Mouse (Mus musculus) forebrain, embryonic 14.5 days (tissue): Measurements from ENCODE around the gene Tapbpl. TPM values are rescaled to one million over a fixed set of nuclear protein-coding genes. Genes with fewer than 3 reads are reported as not detected.

ENCODE experiments used
- ATAC-seq: fragments of 200-750 bp; cut with Nextera tagmentation; 2 replicates; pipeline ENCODE4 v1.8.0; 2017; ENCODE audit warnings: mild to moderate bottlenecking, moderate library complexity
- DNase-seq: peaks from one replicate; pipeline ENCODE4 v3.0.0-alpha.2; 2015; ENCODE audit warnings: low spot score
- H3K27ac ChIP-seq: fragments of 300-500 bp; sonication (generic); 2 replicates; pipeline ENCODE4 v1.5.1; 2014; ENCODE audit warnings: low read depth, mild to moderate bottlenecking, control low read depth, low read length, moderate library complexity
- H3K27me3 ChIP-seq: fragments of 300-500 bp; sonication (generic); replicated peaks from 2 replicates; pipeline ENCODE4 v1.6.1; 2014; ENCODE audit warnings: low read length, control low read depth, mixed read lengths; ENCODE audit not compliant: control insufficient read depth, insufficient read depth
- H3K36me3 ChIP-seq: fragments of 300-500 bp; sonication (generic); 2 replicates; pipeline ENCODE4 v1.6.1; 2014; ENCODE audit warnings: low read length, control low read depth; ENCODE audit not compliant: control insufficient read depth, insufficient read depth
- H3K4me1 ChIP-seq: fragments of 300-500 bp; sonication (generic); 2 replicates; pipeline ENCODE4 v1.6.1; 2014; ENCODE audit warnings: antibody characterized with exemption, low read length, control low read depth; ENCODE audit not compliant: control insufficient read depth, insufficient read depth
- H3K4me2 ChIP-seq: fragments of 300-500 bp; sonication (generic); 2 replicates; pipeline ENCODE4 v1.6.1; 2014; ENCODE audit warnings: mild to moderate bottlenecking, control low read depth, low read length
- H3K4me3 ChIP-seq: fragments of 300-500 bp; sonication (generic); 2 replicates; pipeline ENCODE4 v1.5.1; 2014; ENCODE audit warnings: low read depth, low read length, control low read depth
- H3K9ac ChIP-seq: fragments of 300-500 bp; sonication (generic); 2 replicates; pipeline ENCODE4 v1.6.1; 2014; ENCODE audit warnings: mild to moderate bottlenecking, low read length, control low read depth, moderate library complexity
- H3K9me3 ChIP-seq: fragments of 300-500 bp; sonication (generic); replicated peaks from 2 replicates; pipeline ENCODE4 v1.6.1; 2016; ENCODE audit warnings: low read length, control low read depth, mixed read lengths; ENCODE audit not compliant: control insufficient read depth
- WGBS: fragments of 180-500 bp; shearing (Covaris S2); extraction: QIAGEN DNeasy Blood & Tissue Kit; methylation state at CpG from one replicate; pipeline ENCODE4 v1.1.7; 2014; 5-methylcytosine and 5-hydroxymethylcytosine counted together
- polyA plus RNA-seq: library from polyadenylated mRNA; unstranded; fragments of >200 nt; fragmentation: Nextera tagmentation; extraction: Ambion mirVana; gene quantifications from 2 replicates; pipeline ENCODE4 v1.2.1, GENCODE M21; 2014

Tapbpl gene
- polyA plus RNA-seq, 1 experiment from 2014 or later, result 1.8 TPM

- Histone ChIP-seq H3K4me2 (no peak overlapping the region), H3K9ac (no peak overlapping the region), H3K4me3 (no peak overlapping the region), H3K27me3 (no peaks in the 10 kb centered on the region), H3K9me3 (no peaks in the 10 kb centered on the region), H3K36me3 (peaks cover 20% of the 10 kb centered on the region), H3K4me1 (peaks cover 5% of the 10 kb centered on the region), H3K27ac (no peak overlapping the region)
- ATAC-seq (no peak), DNase-seq (no peak)
- 40% methylated on average over 3 of the region's 3 CpGs for WGBS
Observed at GRCm38 (mm10) chr6:125196301-125196700, 35.4 kb downstream of the Tapbpl start.

GRCm38 (mm10) chr6:125195541-125196075, 36.1 kb downstream of the Tapbpl start:
- Histone ChIP-seq H3K4me1 (peaks cover 5% of the 10 kb centered on the region), H3K36me3 (peaks cover 20% of the 10 kb centered on the region), H3K9ac (0 out of 2 replicates have a peak overlapping the region, but pooled peaks have one; percentile 8), H3K27me3 (no peaks in the 10 kb centered on the region), H3K9me3 (no peaks in the 10 kb centered on the region), H3K4me3 (no peak overlapping the region), H3K4me2 (no peak overlapping the region), H3K27ac (no peak overlapping the region)
- WGBS, result 35% methylated on average over 1 of the region's 1 CpGs
- DNase-seq (no peak), ATAC-seq (no peak)

GRCm38 (mm10) chr6:125193390-125193789, 38.3 kb downstream of the Tapbpl start:
- Histone ChIP-seq H3K9ac (no peak overlapping the region), H3K4me1 (peaks cover 7% of the 10 kb centered on the region), H3K36me3 (peaks cover 28% of the 10 kb centered on the region), H3K4me3 (no peak overlapping the region), H3K27ac (no peak overlapping the region), H3K9me3 (no peaks in the 10 kb centered on the region), H3K4me2 (0 out of 2 replicates have a peak overlapping the region, but pooled peaks have one; percentile 84), H3K27me3 (no peaks in the 10 kb centered on the region)
- WGBS, result 88% methylated on average over 7 of the region's 7 CpGs
- ATAC-seq (no peak), DNase-seq (no peak)

- H3K4me1 ChIP-seq, result peaks cover 7% of the 10 kb centered on the region
- H3K27me3 ChIP-seq, result no peaks in the 10 kb centered on the region
- 43% methylated on average over 5 of the region's 5 CpGs for WGBS
- no peak for DNase-seq
- H3K9me3 ChIP-seq, result no peaks in the 10 kb centered on the region
- ATAC-seq, result no peak
- H3K36me3 ChIP-seq, result peaks cover 34% of the 10 kb centered on the region
- peak overlapping the region; percentile 84 for H3K4me2 ChIP-seq
- H3K9ac ChIP-seq, result peak overlapping the region; percentile 81
- 0 out of 2 replicates have a peak overlapping the region, but pooled peaks have one; percentile 99 for H3K27ac ChIP-seq
- H3K4me3 ChIP-seq, result peak overlapping the region; percentile 51
Observed at GRCm38 (mm10) chr6:125192841-125193240, 38.8 kb downstream of the Tapbpl start.

GRCm38 (mm10) chr6:125192016-125192714, 39.5 kb downstream of the Tapbpl start:
- peak; percentile 93 for ATAC-seq
- WGBS, result under 1% methylated on average over 34 of the region's 34 CpGs

GRCm38 (mm10) chr6:125191332-125192015, 40.2 kb downstream of the Tapbpl start, which contains the start of the genes Ncapd2 and Mrpl51:
TSS of gene Ncapd2 (minus strand) at chr6:125191701.
TSS of gene Mrpl51 (plus strand) at chr6:125191801.
- Histone ChIP-seq H3K4me3 (peak within 1 kb of the TSS; percentile 51), H3K9ac (peak within 1 kb of the TSS; percentile 81), H3K36me3 (peaks cover 47% of the 10 kb centered on the region), H3K4me1 (peaks cover 7% of the 10 kb centered on the region), H3K9me3 (no peaks in the 10 kb centered on the region), H3K27ac (peak within 1 kb of the TSS; percentile 99), H3K27me3 (no peaks in the 10 kb centered on the region), H3K4me2 (peak within 1 kb of the TSS; percentile 84)
- DNase-seq (peak; percentile 99), ATAC-seq (peak; percentile 97)
- WGBS, result under 1% methylated on average over 54 of the region's 54 CpGs

More at GRCm38 (mm10) chr6:125192016-125192714, 39.5 kb downstream of the Tapbpl start:
- Histone ChIP-seq H3K9me3 (no peaks in the 10 kb centered on the region), H3K36me3 (peaks cover 40% of the 10 kb centered on the region), H3K4me1 (peaks cover 7% of the 10 kb centered on the region), H3K9ac (peak overlapping the region; percentile 81), H3K4me3 (peak overlapping the region; percentile 51), H3K27ac (peak overlapping the region; percentile 99), H3K4me2 (peak overlapping the region; percentile 84), H3K27me3 (no peaks in the 10 kb centered on the region)
- peak; percentile 97 for DNase-seq

- no peak for ATAC-seq
- peak; percentile 16 for DNase-seq
- H3K36me3 ChIP-seq, result peaks cover 54% of the 10 kb centered on the region
Observed at GRCm38 (mm10) chr6:125190816-125191215, 40.8 kb downstream of the Tapbpl start.

GRCm38 (mm10) chr6:125186203-125186602, 45.5 kb downstream of the Tapbpl start:
- Histone ChIP-seq H3K4me2 (no peak overlapping the region), H3K4me3 (no peak overlapping the region), H3K36me3 (peaks cover 79% of the 10 kb centered on the region), H3K27me3 (no peaks in the 10 kb centered on the region), H3K9me3 (no peaks in the 10 kb centered on the region), H3K27ac (no peak overlapping the region), H3K9ac (no peak overlapping the region), H3K4me1 (0 out of 2 replicates have a peak, but pooled peaks cover 2% of the 10 kb centered on the region)
- DNase-seq (no peak), ATAC-seq (no peak)
- 97% methylated on average over 10 of the region's 10 CpGs for WGBS

More at GRCm38 (mm10) chr6:125190816-125191215, 40.8 kb downstream of the Tapbpl start:
- peak overlapping the region; percentile 60 for H3K4me2 ChIP-seq
- H3K4me1 ChIP-seq, result peaks cover 7% of the 10 kb centered on the region
- H3K4me3 ChIP-seq, result peak overlapping the region; percentile 51
- H3K27me3 ChIP-seq, result no peaks in the 10 kb centered on the region
- H3K27ac ChIP-seq, result no peak overlapping the region; the same call in 1 of the 2 replicates
- H3K9me3 ChIP-seq, result no peaks in the 10 kb centered on the region
- H3K9ac ChIP-seq, result peak overlapping the region; percentile 71
